ENCODE assay signal across 9 mouse cellular contexts in genomic region chr9:119631899-119632533, GRCm38 (mm10). TPM values are rescaled to one million over a fixed set of nuclear protein-coding genes. Genes with fewer than 3 reads are reported as not detected.
DNase-seq lines count a peak whose midpoint lies in the region; ATAC-seq and TF ChIP-seq lines count a peak whose summit lies in the region.
"Had no signal": no experiment of that assay in that cellular context is flagged by ENCODE, and none has a peak within 500 bp of the region (broad histone marks: within the 10 kb centered on the region; RNA-seq: fewer than 3 reads in every experiment).

No protein-coding gene starts in this region.

- no peaks in the 10 kb centered on the region for H3K27me3 ChIP-seq in midbrain, embryonic 13.5 days
- no peaks in the 10 kb centered on the region; the same call in 1 of the 2 replicates for H3K27me3 ChIP-seq in midbrain, embryonic 16.5 days (ENCODE audit: control insufficient read depth, insufficient read depth, low read depth, low read length)
- H3K27me3 ChIP-seq in limb, embryonic 14.5 days (ENCODE audit: control insufficient read depth, insufficient read depth, low read length), result no peaks in the 10 kb centered on the region
- H3K27me3 ChIP-seq: stomach, embryonic 15.5 days had no signal

- ATAC-seq in midbrain, embryonic 13.5 days, result peak; percentile 66
- no peak for ATAC-seq in midbrain, embryonic 16.5 days
- no peak for ATAC-seq in limb, embryonic 14.5 days (ENCODE audit: low FRiP score, low read depth)

- H3K9me3 ChIP-seq in midbrain, embryonic 13.5 days, result no peaks in the 10 kb centered on the region
- H3K9me3 ChIP-seq in midbrain, embryonic 16.5 days (replicated peaks; ENCODE audit: control insufficient read depth, low read length, poor library complexity, severe bottlenecking), result no peaks in the 10 kb centered on the region
- no peaks in the 10 kb centered on the region for H3K9me3 ChIP-seq in limb, embryonic 14.5 days (ENCODE audit: control insufficient read depth, low read length)
- H3K9me3 ChIP-seq: stomach, embryonic 15.5 days had no signal

- H3K4me3 ChIP-seq in midbrain, embryonic 13.5 days (replicated peaks), result no peak overlapping the region
- H3K4me3 ChIP-seq in midbrain, embryonic 16.5 days (ENCODE audit: low read depth, low read length), result no peak overlapping the region
- no peak overlapping the region for H3K4me3 ChIP-seq in limb, embryonic 14.5 days (replicated peaks; ENCODE audit: low read length)
- H3K4me3 ChIP-seq: stomach, embryonic 15.5 days had no signal

- H3K9ac ChIP-seq in midbrain, embryonic 13.5 days (replicated peaks), result no peak overlapping the region
- H3K9ac ChIP-seq in midbrain, embryonic 16.5 days (ENCODE audit: low read depth, low read length), result no peak overlapping the region
- H3K9ac ChIP-seq in limb, embryonic 14.5 days (ENCODE audit: low read depth, low read length, severe bottlenecking), result no peak overlapping the region
- H3K9ac ChIP-seq: stomach, embryonic 15.5 days had no signal

- peaks cover 19% of the 10 kb centered on the region for H3K4me1 ChIP-seq in midbrain, embryonic 13.5 days (replicated peaks)
- H3K4me1 ChIP-seq in midbrain, embryonic 16.5 days (ENCODE audit: control insufficient read depth, insufficient read depth, low read length), result no peaks in the 10 kb centered on the region; the same call in 1 of the 2 replicates
- H3K4me1 ChIP-seq in limb, embryonic 14.5 days (ENCODE audit: control insufficient read depth, insufficient read depth, low read length), result no peaks in the 10 kb centered on the region
- H3K4me1 ChIP-seq: stomach, embryonic 15.5 days had no signal

- 64% methylated on average over 15 of the region's 15 CpGs for WGBS in midbrain, embryonic 13.5 days
- WGBS in midbrain, embryonic 16.5 days, result 55% methylated on average over 15 of the region's 15 CpGs
- 26% methylated on average over 15 of the region's 15 CpGs for WGBS in limb, embryonic 14.5 days

- TF ChIP-seq POLR2A in limb, embryonic 14.5 days (IDR thresholded peaks at IDR 0.05; ENCODE audit: borderline replicate concordance, extremely low read depth, insufficient read depth, insufficient read length), result no peak

- intact Hi-C loops in heart, postnatal 14 days (cut with DNase I), result no loop called here

- no peak overlapping the region for H3K4me2 ChIP-seq in midbrain, embryonic 13.5 days (replicated peaks)
- H3K4me2 ChIP-seq in midbrain, embryonic 16.5 days (ENCODE audit: low read length), result no peak overlapping the region
- H3K4me2 ChIP-seq in limb, embryonic 14.5 days (replicated peaks; ENCODE audit: low read depth, low read length, severe bottlenecking), result no peak overlapping the region
- H3K4me2 ChIP-seq: stomach, embryonic 15.5 days had no signal

- no peak overlapping the region for H3K27ac ChIP-seq in midbrain, embryonic 13.5 days
- no peak overlapping the region for H3K27ac ChIP-seq in midbrain, embryonic 16.5 days (ENCODE audit: low read length)
- no peak overlapping the region for H3K27ac ChIP-seq in limb, embryonic 14.5 days (replicated peaks; ENCODE audit: low read depth, low read length)
- H3K27ac ChIP-seq: stomach, embryonic 15.5 days had no signal

- no peaks in the 10 kb centered on the region for H3K36me3 ChIP-seq in midbrain, embryonic 13.5 days
- no peaks in the 10 kb centered on the region for H3K36me3 ChIP-seq in midbrain, embryonic 16.5 days (ENCODE audit: control insufficient read depth, insufficient read depth, low read length)
- no peaks in the 10 kb centered on the region for H3K36me3 ChIP-seq in limb, embryonic 14.5 days (ENCODE audit: control insufficient read depth, insufficient read depth, low read length)
- H3K36me3 ChIP-seq: stomach, embryonic 15.5 days had no signal

- DNase-seq in embryo, embryonic 9.5 days (ENCODE audit: extremely low spot score), result peak; percentile 25
- DNase-seq in heart, postnatal 14 days, result peak; percentile 62 to 67
- DNase-seq in limb, embryonic 14.5 days (ENCODE audit: low spot score), result peak; percentile 28
- no peak for DNase-seq in thymus, adult 18-20 months
- no peak for DNase-seq in left cerebral cortex, adult 9 months (ENCODE audit: low spot score in 2 of 2)
- no peak for DNase-seq in urinary bladder, postnatal 36 days (ENCODE audit: low spot score in 2 of 2)

RNA-seq across cellular contexts. Expression of gene Scn5a, which starts 53.2 kb away (rescaled TPM):
- 0.14 and 0.20 TPM in 2 replicates for polyA plus RNA-seq in midbrain, embryonic 13.5 days (2015; fragmentation: Nextera tagmentation; extraction: Ambion mirVana)
- polyA plus RNA-seq in midbrain, embryonic 16.5 days (2015; fragmentation: Nextera tagmentation; extraction: Ambion mirVana), result 0.29 and 0.40 TPM in 2 replicates
- 100 to 1,000 TPM; 129 to 133 TPM for total RNA-seq in heart, postnatal 14 days (2021)
- 0.35 and 0.42 TPM in 2 replicates for polyA plus RNA-seq in limb, embryonic 14.5 days (2012; rRNA removed)
- 0.10 and 0.17 TPM in 2 replicates for polyA plus RNA-seq in limb, embryonic 14.5 days (2014; fragmentation: Nextera tagmentation; extraction: Ambion mirVana)

Comparison
In these comparisons a context has a peak if more than half of its experiments do, and no peak if none do; other contexts are left out.
1. DNase-seq: peak in embryo, embryonic 9.5 days (single experiment), heart, postnatal 14 days (2 of 2) and limb, embryonic 14.5 days (single experiment); none in thymus, adult 18-20 months (0 of 2), left cerebral cortex, adult 9 months (0 of 2) and urinary bladder, postnatal 36 days (0 of 2).